Mouse (Mus musculus) embryonic facial prominence, embryonic 10.5 days (tissue): ENCODE data around the gene Klhdc7a. TPM values are rescaled to one million over a fixed set of nuclear protein-coding genes. Genes with fewer than 3 reads are reported as not detected.
A peak's percentile ranks its signal among the peaks of the same experiment; 100 is the strongest.

Source experiments
- DNase-seq: peaks from one replicate; pipeline ENCODE4 v3.0.0-alpha.2; 2017; ENCODE audit warnings: low spot score
- H3K27ac ChIP-seq: fragments of 300-500 bp; sonication (generic); replicated peaks from 2 replicates; pipeline ENCODE4 v1.5.1; 2016; ENCODE audit warnings: mild to moderate bottlenecking
- H3K27me3 ChIP-seq: fragments of 300-500 bp; sonication (generic); replicated peaks from 2 replicates; pipeline ENCODE4 v1.6.1; 2016; ENCODE audit warnings: low read depth, mild to moderate bottlenecking; ENCODE audit not compliant: poor library complexity, severe bottlenecking
- H3K36me3 ChIP-seq: fragments of 300-500 bp; sonication (generic); replicated peaks from 2 replicates; pipeline ENCODE4 v1.6.1; 2016; ENCODE audit warnings: mild to moderate bottlenecking, moderate library complexity
- H3K4me1 ChIP-seq: fragments of 300-500 bp; sonication (generic); 2 replicates; pipeline ENCODE4 v1.6.1; 2016
- H3K4me3 ChIP-seq: fragments of 300-500 bp; sonication (generic); 2 replicates; pipeline ENCODE4 v1.5.1; 2016; ENCODE audit warnings: mild to moderate bottlenecking, moderate library complexity
- H3K9me3 ChIP-seq: fragments of 300-500 bp; sonication (generic); 2 replicates; pipeline ENCODE4 v1.6.1; 2016; ENCODE audit warnings: mild to moderate bottlenecking
- WGBS: fragments of 180-500 bp; shearing (Covaris S2); methylation state at CpG from one replicate; pipeline ENCODE4 v1.1.7; 2016; 5-methylcytosine and 5-hydroxymethylcytosine counted together
- microRNA counts: library from miRNA; unstranded; fragments of <30 nt; microRNA quantifications from one replicate; lab custom pipeline; 2017
- microRNA-seq: library from miRNA; unstranded; fragments of <30 nt; microRNA quantifications from one replicate; pipeline ENCODE4, GENCODE M21; 2017
- polyA plus RNA-seq: library from polyadenylated mRNA; unstranded; fragments of >200 nt; fragmentation: Nextera tagmentation; extraction: Ambion mirVana; gene quantifications from 2 replicates; pipeline ENCODE4 v1.2.1, GENCODE M21; 2016

The Klhdc7a gene
- polyA plus RNA-seq, 1 experiment from 2014 or later: 0.34 TPM

DNA sequence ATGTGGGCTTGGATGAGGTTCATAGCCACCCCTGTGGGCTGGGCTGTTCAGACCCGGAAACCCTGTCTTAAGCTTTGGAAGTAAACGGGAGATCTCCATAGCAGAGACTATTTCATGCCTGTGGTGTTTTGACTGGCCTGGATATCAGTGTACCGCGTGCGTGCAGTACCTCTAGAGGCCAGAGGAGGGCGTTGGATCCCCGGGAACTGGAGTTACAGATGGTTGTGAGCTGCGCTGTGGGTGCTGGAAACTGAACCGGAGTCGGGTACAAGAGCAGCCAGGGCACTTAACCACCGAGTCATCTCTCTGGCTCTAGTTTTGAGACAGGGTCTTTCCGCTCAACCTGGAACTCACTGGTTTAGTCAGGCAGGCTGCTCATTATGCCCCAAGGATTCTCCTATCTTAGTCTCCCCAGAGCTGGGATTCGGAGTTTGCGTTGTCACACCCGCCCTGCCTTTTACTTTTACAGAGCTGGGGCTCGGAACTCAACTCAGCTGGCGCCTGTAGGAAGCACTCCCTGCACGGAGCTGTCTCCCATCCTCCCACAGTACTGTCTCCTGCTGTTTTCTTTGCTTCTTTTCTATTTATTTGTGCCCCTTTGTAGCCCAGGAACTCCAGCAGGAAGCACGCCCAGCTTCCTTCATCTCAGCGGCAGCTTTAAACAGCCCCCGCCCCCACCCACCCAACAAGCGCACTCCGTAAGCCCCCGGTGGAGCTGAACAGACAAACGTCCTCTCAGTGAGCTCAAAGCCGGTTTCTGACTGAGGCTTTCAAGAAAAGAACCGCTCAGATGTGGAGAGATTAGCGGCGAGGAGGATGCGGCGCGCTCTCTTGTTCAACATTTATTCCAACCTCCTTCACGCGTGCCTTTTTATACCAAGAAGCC lies 42.3 kb downstream of the Klhdc7a start:
- Histone ChIP-seq H3K4me1 (peaks cover 30% of the 10 kb centered on the region), H3K27ac (peak overlapping the region; percentile 45), H3K9me3 (peaks cover 5% of the 10 kb centered on the region; the same call in 1 of the 2 replicates), H3K36me3 (no peaks in the 10 kb centered on the region), H3K27me3 (peaks cover 58% of the 10 kb centered on the region), H3K4me3 (peak overlapping the region; percentile 52)
- peak; percentile 54 for DNase-seq
- 13% methylated on average over 34 of the region's 34 CpGs for WGBS

DNA sequence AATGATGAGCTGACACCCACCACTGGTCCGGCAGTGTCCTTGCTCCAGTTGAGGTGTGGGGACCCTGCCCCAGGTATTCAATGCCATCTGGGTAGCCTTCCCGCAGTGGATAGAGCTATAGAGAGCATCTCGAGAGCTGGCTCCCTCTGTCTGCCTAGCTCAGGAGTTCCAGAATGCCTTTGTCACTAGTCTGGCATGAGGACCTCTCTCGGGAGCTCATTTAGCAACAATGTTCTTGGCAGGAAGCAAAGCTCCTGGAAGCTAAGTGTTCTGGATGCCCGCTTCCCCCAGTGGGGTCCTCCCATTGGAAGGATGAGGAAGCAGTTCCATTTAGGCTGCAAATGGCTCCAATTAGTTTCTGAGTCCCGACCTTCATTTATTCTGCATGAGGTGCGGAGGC lies 51.1 kb downstream of the Klhdc7a start:
- 76% methylated on average over 7 of the region's 7 CpGs for WGBS
- Histone ChIP-seq H3K36me3 (no peaks in the 10 kb centered on the region), H3K9me3 (no peaks in the 10 kb centered on the region), H3K4me3 (no peak overlapping the region), H3K27me3 (peaks cover 19% of the 10 kb centered on the region), H3K27ac (no peak overlapping the region), H3K4me1 (peaks cover 16% of the 10 kb centered on the region)
- no peak for DNase-seq

MicroRNAs within 50 kb of the gene (microRNA counts, 519-probe panel; counts per million panel counts)
- microRNA mmu-miR-2139 (lab: Ali Mortazavi, UCI): 188 counts per million, percentile 57 among the panel's probes with 10 or more counts

Small RNAs within 50 kb of the gene (microRNA-seq; reads per million reads assigned to microRNA genes)
- gene Mir2139: not detected

Other genes with a start within 250 kb of the Klhdc7a start
- 1.5 and 2.6 TPM in 2 replicates for gene Pax7, start 134.5 kb downstream of the Klhdc7a start, polyA plus RNA-seq